Comparison of ENCODE assay signal across 13 mouse cellular contexts in the genomic region with DNA sequence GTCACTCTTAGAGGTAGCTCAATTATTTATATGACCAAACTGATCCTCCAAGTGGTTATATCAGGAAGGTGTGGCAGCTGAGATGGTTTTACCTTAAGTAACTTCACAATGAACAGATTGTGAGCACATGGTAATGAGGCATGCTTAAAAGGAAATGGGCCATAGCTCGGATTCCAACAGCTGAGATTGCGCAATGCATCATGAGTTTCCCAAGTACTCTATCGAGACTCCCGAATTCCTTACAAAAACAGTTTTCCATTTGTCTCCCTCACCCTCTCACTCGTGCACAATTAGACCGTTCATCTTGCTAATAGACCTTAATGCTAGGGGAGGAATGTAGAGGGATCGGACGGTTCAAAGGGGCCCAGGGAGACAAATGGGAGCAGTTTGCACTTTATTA.
DNase-seq lines count a peak whose midpoint lies in the region; ATAC-seq and TF ChIP-seq lines count a peak whose summit lies in the region.
"Had no signal": no experiment of that assay in that cellular context is flagged by ENCODE, and none has a peak within 500 bp of the region (broad histone marks: within the 10 kb centered on the region; RNA-seq: fewer than 3 reads in every experiment).

No protein-coding gene starts in this region.

- no peak overlapping the region for H3K4me2 ChIP-seq in lung, embryonic 16.5 days (ENCODE audit: low read depth, low read length)
- no peak overlapping the region for H3K4me2 ChIP-seq in midbrain, embryonic 13.5 days (replicated peaks)
- H3K4me2 ChIP-seq: hindbrain, embryonic 14.5 days; midbrain, embryonic 15.5 days had no signal

- no peaks in the 10 kb centered on the region for H3K27me3 ChIP-seq in C2C12 (ENCODE audit: control insufficient read depth, insufficient read depth, insufficient read length)
- no peaks in the 10 kb centered on the region for H3K27me3 ChIP-seq in lung, embryonic 16.5 days (ENCODE audit: control insufficient read depth, insufficient read depth, low read depth, low read length)
- no peaks in the 10 kb centered on the region for H3K27me3 ChIP-seq in midbrain, embryonic 13.5 days
- H3K27me3 ChIP-seq: midbrain, embryonic 15.5 days had no signal

- H3K79me2 ChIP-seq in C2C12 (ENCODE audit: control insufficient read depth, insufficient read depth) = no peaks in the 10 kb centered on the region

- TF ChIP-seq CTCF in C2C12 (IDR thresholded peaks at IDR 0.05; ENCODE audit: control insufficient read depth, insufficient read depth, insufficient read length) = no peak

- ATAC-seq in lung, embryonic 16.5 days (ENCODE audit: low read depth) = peak; percentile 79
- ATAC-seq in midbrain, embryonic 13.5 days = no peak
- ATAC-seq: midbrain, embryonic 15.5 days had no signal

- H3ac ChIP-seq in C2C12 (ENCODE audit: control insufficient read depth, insufficient read length, low read depth) = no peak overlapping the region

- no peak overlapping the region for H3K4me3 ChIP-seq in C2C12 (ENCODE audit: insufficient read depth, poor library complexity, severe bottlenecking)
- H3K4me3 ChIP-seq in lung, embryonic 16.5 days (ENCODE audit: low read length) = no peak overlapping the region
- no peak overlapping the region for H3K4me3 ChIP-seq in midbrain, embryonic 13.5 days (replicated peaks)
- H3K4me3 ChIP-seq: midbrain, embryonic 15.5 days had no signal

- peaks cover 4% of the 10 kb centered on the region; the same call in 1 of the 2 replicates for H3K4me1 ChIP-seq in lung, embryonic 16.5 days (replicated peaks; ENCODE audit: control insufficient read depth, insufficient read depth, low read length)
- H3K4me1 ChIP-seq in midbrain, embryonic 13.5 days (replicated peaks) = peaks cover 15% of the 10 kb centered on the region

- intact Hi-C loops in heart, postnatal 36 days (cut with DNase I) = no loop called here
- intact Hi-C loops in heart, postnatal 25 days (cut with DNase I) = no loop called here

- peak; percentile 10 to 15 for DNase-seq in heart, postnatal 36 days
- DNase-seq in heart, postnatal 25 days (ENCODE audit: low spot score) = no peak
- DNase-seq in adipocyte (ENCODE audit: low spot score) = peak; percentile 48
- no peak for DNase-seq in right cerebral cortex, postnatal 36 days (ENCODE audit: low spot score in 2 of 2)
- DNase-seq: adrenal gland, postnatal 10 days; cerebellum, adult 18-20 months; gastrocnemius, postnatal 14 days had no signal

- H3K79me3 ChIP-seq in C2C12 (ENCODE audit: low read depth) = no peaks in the 10 kb centered on the region

- H3K27ac ChIP-seq in lung, embryonic 16.5 days (ENCODE audit: low read length) = no peak overlapping the region
- no peak overlapping the region for H3K27ac ChIP-seq in midbrain, embryonic 13.5 days
- H3K27ac ChIP-seq: liver, embryonic 14.5 days; midbrain, embryonic 15.5 days had no signal

- H3K9ac ChIP-seq in lung, embryonic 16.5 days (ENCODE audit: low read length) = no peak overlapping the region
- no peak overlapping the region for H3K9ac ChIP-seq in midbrain, embryonic 13.5 days (replicated peaks)
- H3K9ac ChIP-seq: hindbrain, embryonic 14.5 days; liver, embryonic 14.5 days; midbrain, embryonic 15.5 days had no signal

- peaks cover 71% of the 10 kb centered on the region for H3K36me3 ChIP-seq in C2C12 (ENCODE audit: control insufficient read depth, insufficient read depth)
- H3K36me3 ChIP-seq in lung, embryonic 16.5 days (ENCODE audit: control insufficient read depth, insufficient read depth, low read length) = peaks cover 17% of the 10 kb centered on the region
- peaks cover 12% of the 10 kb centered on the region for H3K36me3 ChIP-seq in midbrain, embryonic 13.5 days
- H3K36me3 ChIP-seq: midbrain, embryonic 15.5 days had no signal

- no peaks in the 10 kb centered on the region for H3K9me3 ChIP-seq in lung, embryonic 16.5 days (ENCODE audit: control insufficient read depth, low read length)
- H3K9me3 ChIP-seq in midbrain, embryonic 13.5 days = no peaks in the 10 kb centered on the region
- H3K9me3 ChIP-seq: midbrain, embryonic 15.5 days had no signal

- 36% methylated on average over 8 of the region's 8 CpGs for WGBS in lung, embryonic 16.5 days
- whole genome bisulfite sequencing in midbrain, embryonic 13.5 days = 89% methylated on average over 8 of the region's 8 CpGs

TF ChIP-seq in C2C12, 6 proteins besides CTCF, POLR2A, EP300 and RAD21:
- peak; percentile 94 for TF ChIP-seq CEBPB (IDR thresholded peaks at IDR 0.05; ENCODE audit: low read depth)
- TF ChIP-seq USF1 (IDR thresholded peaks at IDR 0.05; ENCODE audit: low read depth) = no peak

Comparison
In these comparisons a context has a peak if more than half of its experiments do, and no peak if none do; other contexts are left out.
1. DNase-seq: peak in heart, postnatal 36 days (2 of 2) and adipocyte (single experiment); none in heart, postnatal 25 days (single experiment) and right cerebral cortex, postnatal 36 days (0 of 2).